Mouse (Mus musculus): ENCODE measurements around the gene Cort.
"Not testable (repeated sequence)": the region's sequence is repeated elsewhere in the genome, so short reads cannot be mapped to it uniquely, and the experiment has no call there.

Cort gene

GRCm38 (mm10) chr4:149126663-149127062 is at the start of gene Cort:
Gene Cort (minus strand): TSS chr4:149126763.
- no peak for DNase-seq (ENCODE audit: low spot score)

- no peak for DNase-seq (ENCODE audit: low spot score)
Measured at GRCm38 (mm10) chr4:149173661-149174060, 47.1 kb upstream of the Cort start.

GRCm38 (mm10) chr4:149172666-149173065 is 46.1 kb upstream of the Cort start:
- no peak for DNase-seq (ENCODE audit: low spot score)

DNA sequence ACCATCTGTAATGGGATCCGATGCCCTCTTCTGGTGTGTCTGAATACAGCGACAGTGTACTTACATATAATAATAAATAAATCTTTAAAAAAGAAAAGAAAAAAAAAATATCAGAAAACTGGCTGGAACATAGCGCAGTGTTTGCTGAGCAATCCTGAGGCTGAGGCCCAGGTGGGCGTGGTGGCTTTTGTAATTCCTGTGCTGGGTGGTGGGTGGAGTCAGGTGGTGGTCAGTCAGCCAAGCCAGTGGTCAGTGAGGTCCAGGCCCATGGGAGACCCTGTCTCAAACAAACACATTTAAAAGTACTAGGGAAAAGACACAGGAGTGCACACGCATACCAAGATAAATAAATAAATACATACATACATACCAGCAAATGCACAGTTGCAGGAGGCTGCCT is 45.5 kb upstream of the Cort start:
- no peak for DNase-seq (ENCODE audit: low spot score)

GRCm38 (mm10) chr4:149171581-149171981 is 45.0 kb upstream of the Cort start:
- no peak for DNase-seq (ENCODE audit: low spot score)

DNA sequence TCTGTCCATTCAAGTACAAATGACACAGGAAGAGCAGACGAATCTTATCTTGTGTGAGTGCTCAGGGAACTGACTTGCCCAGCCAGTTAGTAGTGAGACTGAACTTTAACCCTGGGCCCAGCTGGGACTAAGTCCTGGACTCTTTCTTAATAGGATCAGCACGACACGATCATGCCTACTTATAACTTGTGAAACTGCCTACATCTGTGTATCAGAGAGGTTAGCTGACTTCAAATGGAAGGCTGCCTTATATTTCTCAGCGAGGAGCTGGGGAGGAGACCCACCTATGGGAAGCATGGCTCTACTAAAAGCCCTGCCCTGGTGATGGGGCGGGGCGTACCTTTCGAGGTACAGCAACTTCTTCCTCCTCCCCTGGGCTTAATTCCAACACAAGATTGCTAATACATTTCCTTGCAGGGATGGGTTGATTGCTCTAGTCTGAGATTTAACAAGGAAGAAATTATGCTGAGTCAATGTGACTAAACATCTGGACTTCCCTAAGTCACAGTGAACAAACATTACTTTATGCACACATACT is 43.9 kb upstream of the Cort start:
- DNase-seq (ENCODE audit: low spot score), result no peak

DNA sequence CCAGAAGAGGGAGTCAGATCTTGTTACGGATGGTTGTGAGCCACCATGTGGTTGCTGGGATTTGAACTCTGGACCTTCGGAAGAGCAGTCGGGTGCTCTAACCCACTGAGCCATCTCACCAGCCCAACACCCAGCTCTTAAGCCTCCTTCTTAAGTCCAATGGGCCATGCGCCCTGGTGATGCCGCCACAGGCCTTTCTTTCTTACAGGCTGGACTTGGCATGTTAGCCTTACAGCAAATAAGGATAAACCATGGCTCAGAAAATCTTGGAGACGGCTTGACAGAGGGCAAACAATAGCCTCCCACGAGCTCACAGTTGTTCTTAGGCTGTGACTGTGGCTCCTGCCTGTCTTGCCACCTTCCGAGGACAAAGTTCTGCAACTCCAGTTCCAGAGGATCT is 43.4 kb upstream of the Cort start:
- not testable (repeated sequence) for DNase-seq (ENCODE audit: low spot score)

DNA sequence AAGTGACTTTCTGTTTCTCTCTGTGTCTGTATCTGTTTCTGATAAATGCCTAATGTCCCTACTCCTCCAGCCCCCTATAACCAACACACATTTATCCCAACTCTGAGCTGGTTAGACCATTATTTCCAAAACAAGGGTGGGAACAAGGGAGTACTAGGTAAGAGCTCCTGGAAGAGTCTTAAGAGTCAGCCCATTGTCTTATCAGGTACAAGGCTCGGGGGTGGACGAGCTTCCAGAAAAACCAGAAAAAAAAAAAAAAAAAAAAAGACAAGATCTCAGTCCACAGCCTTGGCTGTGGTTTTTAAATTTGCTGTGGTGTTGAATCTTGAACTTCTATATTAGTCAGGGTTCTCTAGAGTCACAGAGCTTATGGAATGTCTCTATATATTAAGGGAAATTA is 41.5 kb upstream of the Cort start:
- no peak for DNase-seq (ENCODE audit: low spot score)

DNA sequence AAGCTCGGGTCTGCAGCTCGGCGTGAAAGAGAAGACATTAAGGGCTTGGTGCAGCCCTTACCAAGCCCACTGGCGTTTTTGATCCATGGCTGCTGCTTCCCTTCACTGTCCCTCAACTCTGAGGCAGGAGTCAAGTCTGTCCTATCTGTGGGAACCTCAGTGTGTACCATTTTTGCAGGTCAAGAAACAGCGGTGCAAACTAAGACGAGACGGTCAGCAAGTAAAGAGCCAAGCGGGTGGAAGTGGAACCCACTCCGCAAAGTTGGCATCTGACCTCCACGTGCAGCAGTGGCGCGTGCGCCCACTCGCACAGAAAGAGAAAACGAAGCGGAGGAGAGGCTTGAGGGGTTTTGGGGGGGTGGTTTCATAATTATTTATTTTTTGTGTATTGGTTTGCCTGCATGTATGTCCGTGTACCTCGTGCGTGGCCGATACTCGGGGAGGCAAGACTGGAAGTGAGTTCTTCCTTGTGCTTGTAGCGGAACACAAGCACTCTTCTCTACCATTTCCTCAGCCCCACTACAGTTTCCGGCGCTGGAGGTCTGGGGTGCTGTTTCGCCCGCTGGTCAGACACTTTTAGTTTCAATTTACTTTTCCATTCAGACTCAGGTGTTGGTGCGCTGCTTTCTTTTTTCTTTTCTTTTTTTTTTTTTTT is 40.5 kb upstream of the Cort start:
- no peak for DNase-seq (ENCODE audit: low spot score)

DNA sequence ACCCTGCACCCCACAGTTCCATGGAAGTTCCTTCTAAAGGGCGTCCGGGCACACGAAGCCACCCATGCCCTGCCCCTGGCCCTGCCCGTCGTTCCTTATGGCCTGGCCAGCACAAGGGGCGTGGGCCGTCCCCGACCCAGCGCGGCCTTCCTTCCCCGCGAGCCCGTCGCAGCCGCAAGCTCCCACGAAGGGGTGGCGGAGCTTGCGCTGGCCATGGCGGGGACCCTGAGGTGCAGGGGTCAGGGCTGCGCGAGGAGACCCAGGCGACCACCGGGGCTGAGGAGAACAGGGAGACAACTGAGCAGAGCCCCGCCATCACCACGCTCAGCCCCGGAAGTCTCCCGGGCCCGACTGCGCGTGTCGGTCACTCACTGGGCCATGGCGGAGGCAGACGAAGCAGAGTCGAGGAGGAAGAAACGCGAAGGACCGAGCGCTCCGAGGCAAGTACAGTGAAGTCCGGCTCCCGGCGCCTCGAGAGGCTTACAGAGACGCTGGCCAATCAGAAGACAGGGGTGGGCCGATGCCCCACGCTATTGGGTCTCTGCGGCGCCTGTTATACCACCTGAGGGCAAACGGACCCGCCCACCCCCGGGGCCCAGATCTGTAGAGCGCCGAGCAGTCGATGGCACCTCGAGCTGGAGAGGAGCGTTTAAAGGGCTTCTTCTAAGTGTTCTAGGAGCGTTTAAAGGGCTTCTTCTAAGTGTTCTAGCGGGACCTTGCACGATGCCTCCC is 39.8 kb upstream of the Cort start, which contains the start of gene Pgd:
Pgd (minus strand) TSS at position 557 of the 732 bp plus-strand sequence.
- DNase-seq (ENCODE audit: low spot score), result peak; percentile 96

DNA sequence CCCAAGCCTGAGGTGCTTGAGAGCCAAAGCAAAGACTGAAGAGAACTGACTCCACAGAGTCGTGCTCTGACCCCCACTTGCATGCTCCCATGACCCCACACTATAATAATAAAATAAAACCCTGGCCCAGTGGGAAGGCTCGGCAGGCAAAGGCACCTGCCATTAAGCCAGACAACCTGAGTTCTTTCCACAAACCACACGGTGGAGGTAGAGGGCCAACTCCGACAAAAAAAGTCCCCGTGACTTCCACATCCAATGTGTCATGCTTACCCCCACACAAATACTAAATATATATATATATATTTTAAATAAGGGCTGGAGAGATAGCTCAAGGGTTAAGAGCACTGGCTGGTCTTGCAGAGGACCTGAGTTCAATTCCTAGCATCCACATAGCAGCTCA is 37.6 kb upstream of the Cort start:
- DNase-seq (ENCODE audit: low spot score), result no peak

DNA sequence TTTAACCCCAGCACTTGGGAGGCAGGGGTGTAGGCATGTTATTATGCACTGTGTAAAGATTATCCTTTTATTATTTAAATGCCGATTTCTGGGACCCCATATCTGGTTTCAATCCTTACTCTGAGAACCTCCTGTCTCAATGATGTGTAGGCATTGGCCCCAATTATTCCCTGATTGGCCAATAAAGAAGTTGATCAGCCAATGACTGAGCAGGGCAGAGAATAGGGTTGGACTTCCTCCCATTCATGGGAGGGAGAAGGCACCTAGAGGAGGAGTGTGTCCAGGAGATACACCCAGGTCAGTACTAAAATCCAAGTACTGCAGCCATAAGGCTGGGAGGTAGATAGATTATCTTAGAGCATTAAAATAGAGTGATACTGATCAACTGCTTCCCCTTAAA is 36.6 kb upstream of the Cort start:
- DNase-seq (ENCODE audit: low spot score), result no peak

- DNase-seq (ENCODE audit: low spot score), result no peak
Measured at GRCm38 (mm10) chr4:149161166-149161565, 34.6 kb upstream of the Cort start.

GRCm38 (mm10) chr4:149159891-149160290 is 33.3 kb upstream of the Cort start:
- DNase-seq (ENCODE audit: low spot score), result no peak

DNA sequence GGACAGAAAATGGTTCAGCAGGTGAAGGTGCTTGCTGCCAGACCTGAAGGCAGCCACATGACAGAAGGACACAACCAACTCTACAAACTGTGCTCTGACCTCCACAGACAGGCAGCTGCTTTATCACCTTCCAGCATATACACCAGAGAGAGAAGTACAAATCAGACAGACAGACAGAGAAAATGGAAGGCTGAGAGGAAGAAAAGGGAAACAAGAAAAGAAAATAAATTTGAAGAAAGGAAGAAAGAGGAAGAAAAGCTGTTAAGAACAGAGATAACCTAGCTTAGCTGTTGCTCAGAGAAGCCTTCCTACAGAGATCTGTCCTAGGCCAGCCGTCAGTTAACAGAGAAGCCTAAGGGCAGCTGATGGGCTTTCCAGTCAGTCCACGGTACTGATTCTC is 32.6 kb upstream of the Cort start:
- DNase-seq (ENCODE audit: low spot score), result no peak

DNA sequence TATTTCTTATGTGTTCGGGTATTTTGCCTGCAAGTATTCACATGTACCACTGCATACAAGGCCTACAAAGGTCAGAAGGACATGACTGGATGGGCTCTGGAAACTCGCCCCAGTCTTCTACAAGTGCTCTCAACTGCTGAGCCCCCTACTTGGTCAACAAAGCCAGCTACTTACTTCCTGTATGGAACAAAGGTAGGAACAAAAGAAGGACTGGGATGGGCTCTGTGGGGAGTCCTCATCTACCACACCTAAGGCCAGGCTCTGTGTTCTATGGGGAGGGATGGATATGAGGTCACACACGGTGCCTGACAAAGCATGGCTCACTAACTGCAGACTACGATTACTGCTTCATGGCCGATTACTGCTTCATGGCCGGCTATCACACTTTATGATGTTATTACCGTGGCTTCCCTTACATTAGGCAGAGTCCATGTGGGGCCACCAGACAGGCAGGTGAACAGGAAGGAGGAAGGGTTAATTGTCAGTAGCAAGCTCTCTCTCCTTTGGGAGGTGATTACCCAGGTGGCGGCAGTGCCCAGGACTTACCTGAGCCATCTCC is 30.9 kb upstream of the Cort start:
- DNase-seq (ENCODE audit: low spot score), result no peak

- DNase-seq (ENCODE audit: low spot score), result no peak
Measured at GRCm38 (mm10) chr4:149155711-149156110, 29.1 kb upstream of the Cort start.

DNA sequence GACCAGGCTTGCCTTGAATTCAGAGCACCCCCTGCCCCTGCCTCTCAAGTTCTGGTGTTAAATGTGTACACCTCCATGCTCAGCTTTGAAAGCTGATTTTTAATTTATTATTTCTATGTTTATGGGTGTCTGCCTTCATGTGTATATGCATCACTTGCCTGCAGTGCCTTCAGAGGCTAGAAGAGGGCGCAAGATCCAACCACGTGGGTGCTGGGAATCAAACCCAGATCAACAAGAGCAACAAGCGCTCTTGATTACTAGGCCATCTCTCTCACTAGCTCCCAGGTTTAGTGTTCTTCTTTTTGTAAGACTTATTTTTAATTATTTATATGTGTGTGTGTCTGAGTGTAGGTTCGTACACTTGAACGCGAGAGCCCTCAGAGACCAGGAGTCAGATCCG is 28.3 kb upstream of the Cort start:
- no peak for DNase-seq (ENCODE audit: low spot score)

GRCm38 (mm10) chr4:149150721-149151120 is 24.2 kb upstream of the Cort start:
- DNase-seq (ENCODE audit: low spot score), result no peak

DNA sequence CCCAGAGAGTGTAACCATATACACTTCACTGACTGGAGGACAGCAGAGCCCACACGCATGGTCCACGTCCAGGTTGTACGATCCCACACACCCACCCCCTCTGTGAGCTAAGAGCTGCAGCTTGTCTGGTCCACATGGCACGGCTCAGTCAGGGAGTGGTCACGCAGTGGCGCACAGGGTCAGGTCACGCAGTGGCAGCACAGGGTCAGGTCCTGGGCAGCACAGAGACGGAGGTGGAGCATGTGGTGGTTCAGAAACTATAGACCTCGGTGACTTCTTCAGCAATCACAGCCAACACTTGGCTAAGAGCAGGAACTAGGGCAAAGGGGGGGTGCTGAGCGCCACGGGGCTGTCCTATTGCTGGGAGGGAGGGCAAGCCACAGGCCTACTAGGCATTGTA is 23.7 kb upstream of the Cort start:
- no peak for DNase-seq (ENCODE audit: low spot score)

GRCm38 (mm10) chr4:149149611-149150010 is 23.0 kb upstream of the Cort start:
- DNase-seq (ENCODE audit: low spot score), result peak; percentile 22

GRCm38 (mm10) chr4:149149196-149149595 is 22.6 kb upstream of the Cort start:
- no peak for DNase-seq (ENCODE audit: low spot score)

DNA sequence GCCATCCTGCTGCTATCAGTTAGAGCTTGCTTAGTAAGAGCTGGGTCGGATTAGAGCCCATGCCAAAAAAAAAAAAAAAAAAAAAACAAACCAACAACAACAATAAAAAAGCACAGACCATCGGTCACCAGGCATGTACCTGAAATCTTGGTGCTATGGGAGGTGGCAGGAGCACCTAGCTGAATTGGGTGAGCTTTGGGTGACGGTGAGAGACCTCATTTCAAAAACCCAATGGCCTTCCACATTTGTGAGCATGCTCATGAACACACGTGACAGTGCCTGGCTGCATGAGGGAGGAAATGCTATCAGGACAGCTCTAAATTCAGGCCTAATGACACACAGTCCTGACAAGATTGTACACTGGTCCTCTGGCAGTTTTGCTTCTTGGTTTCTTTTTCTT is 21.5 kb upstream of the Cort start:
- DNase-seq (ENCODE audit: low spot score), result no peak
